Mouse (Mus musculus): ENCODE measurements around the gene Kcnk3.

- TF ChIP-seq CTCF (IDR thresholded peaks at IDR 0.05; ENCODE audit: extremely low read depth, insufficient read depth, low read length), result no peak
- no peak for TF ChIP-seq POLR2A (IDR thresholded peaks at IDR 0.05; ENCODE audit: extremely low read depth, insufficient read depth, low read length)
Observed at GRCm38 (mm10) chr5:30611091-30611490, 23.1 kb downstream of the Kcnk3 start.
